Mouse (Mus musculus): ENCODE measurements around the gene Tdrd7. TPM values are rescaled to one million over a fixed set of nuclear protein-coding genes. Genes with fewer than 3 reads are reported as not detected.

Gene Tdrd7
- polyA plus RNA-seq (2014; fragmentation: Illumina TruSeq; extraction: RNeasy Lipid Tissue Mini Kit (QIAGEN cat#74804)): 28.8 TPM

DNA sequence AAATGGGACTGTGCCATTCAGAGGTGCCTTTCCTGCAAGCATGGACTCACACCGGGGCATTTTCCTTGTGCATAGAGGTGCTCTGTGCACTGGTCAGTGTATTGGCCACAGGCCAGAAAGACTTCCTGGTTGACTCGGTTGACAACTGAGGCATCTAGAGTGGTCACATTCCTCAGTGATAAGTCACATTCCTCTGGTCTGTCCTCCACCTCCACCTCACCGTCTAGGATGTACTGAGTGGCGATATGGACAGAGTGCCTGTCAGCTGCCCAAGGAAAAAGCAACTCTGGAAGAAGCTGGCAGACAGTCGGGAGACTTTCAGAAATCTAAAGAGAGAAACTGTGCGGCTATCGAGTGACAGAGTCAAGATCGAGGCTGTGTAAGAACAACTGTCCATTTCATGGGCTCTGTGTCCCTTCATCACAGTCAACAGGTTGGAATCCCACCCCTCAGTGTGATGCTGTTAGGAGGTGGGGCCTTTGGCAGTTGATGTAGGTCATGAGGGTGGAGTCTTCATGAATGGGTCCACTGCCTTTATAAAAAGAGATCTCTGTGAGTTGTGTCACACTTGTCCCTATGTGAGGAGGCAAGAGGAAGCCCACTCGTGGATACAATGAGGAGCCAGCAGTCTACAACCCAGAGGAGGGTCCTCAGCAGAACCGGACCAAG lies at the start of gene Tdrd7:
Gene Tdrd7 (plus strand): TSS at position 564 of the 669 bp plus-strand sequence.

DNA sequence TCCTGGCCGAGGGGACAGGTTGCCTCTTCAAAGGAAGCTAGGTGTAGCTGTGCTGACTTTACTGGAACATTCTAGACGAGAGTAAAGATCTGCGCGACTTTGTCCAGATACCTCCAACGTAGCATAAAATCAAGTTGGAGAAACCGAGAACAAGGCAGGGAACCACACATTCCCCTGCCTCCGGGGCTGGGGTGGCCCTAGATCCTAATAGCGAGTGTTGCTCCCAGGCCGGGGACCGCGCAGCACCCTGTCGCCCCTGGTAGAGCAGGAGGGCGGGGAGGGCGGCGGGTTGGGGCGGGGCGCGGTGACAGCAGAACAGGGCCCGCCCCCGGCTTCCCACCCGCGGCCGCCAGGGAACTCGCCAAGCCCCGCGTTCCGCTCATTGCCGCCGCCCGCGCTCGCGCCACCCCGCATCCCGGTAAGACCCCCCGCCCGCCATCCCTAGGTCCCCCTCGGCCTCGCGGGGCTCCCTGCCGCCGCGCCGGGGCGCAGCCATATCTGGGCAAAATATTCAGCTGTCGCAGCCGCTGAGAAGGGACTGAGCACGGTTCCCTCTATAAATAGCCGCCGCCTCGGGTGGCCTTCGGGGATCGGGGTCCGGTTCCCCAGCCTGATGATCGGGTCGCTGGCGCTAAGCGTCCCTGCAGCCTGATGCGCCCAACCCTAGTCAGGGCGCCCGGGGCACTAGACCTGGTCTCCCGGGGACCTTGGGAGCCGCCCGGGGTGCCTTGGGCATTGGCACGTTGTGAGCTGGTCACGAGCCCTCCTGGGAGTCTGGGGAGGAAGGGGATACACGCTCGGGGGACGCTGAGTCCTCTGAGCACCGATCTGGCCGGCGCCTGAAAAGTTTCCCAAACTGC lies 74.0 kb downstream of the Tdrd7 start, which contains the start of gene Tmod1:
Gene Tmod1 (plus strand): TSS at position 44 of the 860 bp plus-strand sequence.

Other genes starting within 250 kb of the Tdrd7 start
- gene Aldh1b1, start 166.3 kb upstream of the Tdrd7 start, polyA plus RNA-seq (2014; fragmentation: Illumina TruSeq; extraction: RNeasy Lipid Tissue Mini Kit (QIAGEN cat#74804)): 4.4 TPM
- not detected for gene Igfbpl1, start 138.4 kb upstream of the Tdrd7 start, polyA plus RNA-seq (2014; fragmentation: Illumina TruSeq; extraction: RNeasy Lipid Tissue Mini Kit (QIAGEN cat#74804))
- 0.71 TPM for gene Stra6l, start 116.7 kb upstream of the Tdrd7 start, polyA plus RNA-seq (2014; fragmentation: Illumina TruSeq; extraction: RNeasy Lipid Tissue Mini Kit (QIAGEN cat#74804))
- gene Ccdc180, start 75.0 kb upstream of the Tdrd7 start, polyA plus RNA-seq (2014; fragmentation: Illumina TruSeq; extraction: RNeasy Lipid Tissue Mini Kit (QIAGEN cat#74804)): 3.0 TPM
- 9.9 TPM for gene Tmod1, start 73.6 kb downstream of the Tdrd7 start, polyA plus RNA-seq (2014; fragmentation: Illumina TruSeq; extraction: RNeasy Lipid Tissue Mini Kit (QIAGEN cat#74804))
- gene Ncbp1, start 173.3 kb downstream of the Tdrd7 start, polyA plus RNA-seq (2014; fragmentation: Illumina TruSeq; extraction: RNeasy Lipid Tissue Mini Kit (QIAGEN cat#74804)): 66.0 TPM
- gene Tstd2, start 173.4 kb downstream of the Tdrd7 start, polyA plus RNA-seq (2014; fragmentation: Illumina TruSeq; extraction: RNeasy Lipid Tissue Mini Kit (QIAGEN cat#74804)): 37.7 TPM
- gene Xpa, start 231.0 kb downstream of the Tdrd7 start, polyA plus RNA-seq (2014; fragmentation: Illumina TruSeq; extraction: RNeasy Lipid Tissue Mini Kit (QIAGEN cat#74804)): 45.3 TPM

Measured in ovary, adult 10 weeks (tissue).